Mouse (Mus musculus) ES-Bruce4 (cell line): ENCODE measurements around the gene Cyfip1.

Experiments used
- CTCF ChIP-seq: IDR thresholded peaks from one replicate; pipeline ENCODE4 v1.8.1; 2011; ENCODE audit warnings: low read depth, low read length
- EP300 ChIP-seq: IDR thresholded peaks from 2 replicates; pipeline ENCODE4 v1.6.1; 2011; ENCODE audit warnings: low read depth, low read length; ENCODE audit not compliant: insufficient read depth
- POLR2A ChIP-seq: IDR thresholded peaks from one replicate; pipeline ENCODE4 v1.8.1; 2011; ENCODE audit warnings: low read length; ENCODE audit not compliant: insufficient read depth

- TF ChIP-seq CTCF, result no peak
- no peak for TF ChIP-seq EP300
- no peak for TF ChIP-seq POLR2A
Measured at GRCm38 (mm10) chr7:55846606-55847312, 5.2 kb downstream of the Cyfip1 start.
